Mouse (Mus musculus): ENCODE results near the gene Ambra1.

DNA sequence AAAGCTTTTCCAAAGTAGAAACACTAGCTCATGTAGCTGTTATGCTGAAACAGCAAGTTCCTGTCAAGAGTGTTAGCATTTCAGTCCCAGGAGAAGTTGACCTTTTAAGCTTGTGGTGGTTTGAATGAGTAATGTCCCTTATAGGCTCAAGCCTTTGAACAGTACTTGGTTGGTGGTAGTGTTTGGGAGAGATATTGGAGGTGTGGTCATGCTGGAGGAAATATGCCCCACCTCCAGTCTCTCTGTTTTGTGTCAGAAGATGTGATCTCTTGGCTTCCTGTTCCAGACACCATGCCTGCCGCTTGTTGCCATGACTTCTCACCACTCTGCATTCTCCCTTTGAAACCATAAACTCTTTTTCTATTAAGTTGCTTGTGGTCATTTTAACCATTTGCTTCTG, 105.1 kb downstream of the Ambra1 start:
- TF ChIP-seq CTCF (IDR thresholded peaks at IDR 0.05; ENCODE audit: control insufficient read depth, insufficient read depth, insufficient replicate concordance, low read depth, low read length) = no peak
- TF ChIP-seq POLR2A (IDR thresholded peaks at IDR 0.05; ENCODE audit: control insufficient read depth, low read depth, low read length) = no peak
